Mouse (Mus musculus): ENCODE measurements around the gene Ppp1r13b. TPM values are rescaled to one million over a fixed set of nuclear protein-coding genes. Genes with fewer than 3 reads are reported as not detected.

The Ppp1r13b gene
- polyA plus RNA-seq, 1 experiment from 2014 or later: 5.6 TPM

DNA sequence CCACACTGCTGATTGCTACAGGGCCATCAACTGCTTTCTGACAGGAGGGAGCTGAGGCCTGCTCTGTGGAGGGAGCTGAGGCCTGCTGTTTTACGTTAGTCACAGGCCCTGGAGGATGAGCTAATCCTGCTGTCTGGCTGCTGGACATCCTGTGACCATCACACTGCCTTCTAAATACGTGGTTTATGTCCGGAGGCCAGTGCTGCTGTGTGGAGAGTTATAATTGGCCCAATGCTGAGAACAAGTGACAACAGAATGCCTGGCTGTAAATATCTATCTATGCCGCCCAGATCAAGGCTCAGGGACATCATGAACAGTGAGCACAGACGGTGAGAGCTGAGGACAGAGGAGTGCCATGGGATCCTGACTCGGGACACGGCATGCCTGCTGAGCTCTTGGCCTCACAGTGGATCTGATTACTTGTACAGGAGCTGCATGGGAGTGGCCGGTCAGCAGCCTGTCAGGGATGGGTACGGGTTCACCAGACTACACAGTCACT, 59.6 kb downstream of the Ppp1r13b start:
- ATAC-seq: peak; percentile 62; the same call in 1 of the 2 replicates
- no peaks in the 10 kb centered on the region for H3K27me3 ChIP-seq (replicated peaks; ENCODE audit: control insufficient read depth, insufficient read depth, low read length)

GRCm38 (mm10) chr12:111846815-111847214, 61.1 kb downstream of the Ppp1r13b start:
- Histone ChIP-seq H3K36me3 (ENCODE audit: control insufficient read depth, insufficient read depth, low read length) (no peaks in the 10 kb centered on the region; the same call in 1 of the 2 replicates), H3K9ac (ENCODE audit: low read depth, low read length) (no peak overlapping the region), H3K27me3 (replicated peaks; ENCODE audit: control insufficient read depth, insufficient read depth, low read length) (no peaks in the 10 kb centered on the region), H3K4me3 (ENCODE audit: low read length) (no peak overlapping the region), H3K4me2 (ENCODE audit: low read depth, low read length) (no peak overlapping the region), H3K9me3 (ENCODE audit: control insufficient read depth, low read length) (0 out of 2 replicates have a peak, but pooled peaks cover 3% of the 10 kb centered on the region), H3K27ac (ENCODE audit: low read length) (no peak overlapping the region), H3K4me1 (ENCODE audit: control insufficient read depth, insufficient read depth, low read length) (peaks cover 9% of the 10 kb centered on the region; the same call in 1 of the 2 replicates)
- 78% methylated on average over 10 of the region's 10 CpGs for WGBS
- ATAC-seq: no peak

More for the DNA sequence above, 59.6 kb downstream of the Ppp1r13b start:
- Histone ChIP-seq H3K4me3 (ENCODE audit: low read length) (no peak overlapping the region), H3K36me3 (ENCODE audit: control insufficient read depth, insufficient read depth, low read length) (no peaks in the 10 kb centered on the region), H3K4me2 (ENCODE audit: low read depth, low read length) (no peak overlapping the region), H3K4me1 (ENCODE audit: control insufficient read depth, insufficient read depth, low read length) (peaks cover 9% of the 10 kb centered on the region), H3K9ac (ENCODE audit: low read depth, low read length) (0 out of 2 replicates have a peak overlapping the region, but pooled peaks have one; percentile 6), H3K9me3 (ENCODE audit: control insufficient read depth, low read length) (0 out of 2 replicates have a peak, but pooled peaks cover 3% of the 10 kb centered on the region), H3K27ac (ENCODE audit: low read length) (0 out of 2 replicates have a peak overlapping the region, but pooled peaks have one; percentile 9)
- 64% methylated on average over 9 of the region's 9 CpGs for WGBS

DNA sequence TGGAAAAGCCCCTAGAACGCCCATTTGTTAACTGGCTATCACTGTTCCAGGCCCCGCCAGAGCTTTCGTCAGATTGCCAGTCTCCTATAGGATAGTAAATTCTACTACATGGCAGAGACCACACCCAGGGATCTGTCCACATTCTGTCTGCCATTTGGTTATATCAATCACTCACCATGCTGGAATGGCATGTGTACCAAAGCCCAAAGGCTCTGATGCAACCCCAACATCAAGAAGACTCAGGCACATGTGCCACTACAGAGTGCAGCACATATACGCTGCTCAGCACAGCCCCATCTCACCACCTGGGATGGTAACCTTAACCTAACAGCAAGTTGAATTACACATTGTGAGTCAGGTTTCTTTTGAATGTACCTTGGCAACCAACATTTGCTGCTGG, 62.0 kb downstream of the Ppp1r13b start:
- Histone ChIP-seq H3K27ac (ENCODE audit: low read length) (no peak overlapping the region), H3K9me3 (ENCODE audit: control insufficient read depth, low read length) (no peaks in the 10 kb centered on the region), H3K9ac (ENCODE audit: low read depth, low read length) (no peak overlapping the region), H3K4me1 (ENCODE audit: control insufficient read depth, insufficient read depth, low read length) (peaks cover 9% of the 10 kb centered on the region; the same call in 1 of the 2 replicates), H3K27me3 (replicated peaks; ENCODE audit: control insufficient read depth, insufficient read depth, low read length) (no peaks in the 10 kb centered on the region), H3K36me3 (ENCODE audit: control insufficient read depth, insufficient read depth, low read length) (no peaks in the 10 kb centered on the region; the same call in 1 of the 2 replicates), H3K4me3 (ENCODE audit: low read length) (no peak overlapping the region), H3K4me2 (ENCODE audit: low read depth, low read length) (no peak overlapping the region)
- ATAC-seq: no peak
- WGBS: 92% methylated on average over 4 of the region's 4 CpGs

GRCm38 (mm10) chr12:111843470-111843869, 64.4 kb downstream of the Ppp1r13b start:
- ATAC-seq: no peak
- 53% methylated on average over 2 of the region's 2 CpGs for WGBS
- Histone ChIP-seq H3K27me3 (replicated peaks; ENCODE audit: control insufficient read depth, insufficient read depth, low read length) (no peaks in the 10 kb centered on the region), H3K36me3 (ENCODE audit: control insufficient read depth, insufficient read depth, low read length) (peaks cover 3% of the 10 kb centered on the region; the same call in 1 of the 2 replicates), H3K9me3 (ENCODE audit: control insufficient read depth, low read length) (no peaks in the 10 kb centered on the region), H3K27ac (ENCODE audit: low read length) (no peak overlapping the region; the same call in 1 of the 2 replicates), H3K9ac (ENCODE audit: low read depth, low read length) (no peak overlapping the region), H3K4me1 (ENCODE audit: control insufficient read depth, insufficient read depth, low read length) (peaks cover 8% of the 10 kb centered on the region; the same call in 1 of the 2 replicates), H3K4me2 (ENCODE audit: low read depth, low read length) (no peak overlapping the region), H3K4me3 (ENCODE audit: low read length) (no peak overlapping the region)

GRCm38 (mm10) chr12:111842565-111843433, 65.1 kb downstream of the Ppp1r13b start:
- no peaks in the 10 kb centered on the region for H3K27me3 ChIP-seq (replicated peaks; ENCODE audit: control insufficient read depth, insufficient read depth, low read length)

DNA sequence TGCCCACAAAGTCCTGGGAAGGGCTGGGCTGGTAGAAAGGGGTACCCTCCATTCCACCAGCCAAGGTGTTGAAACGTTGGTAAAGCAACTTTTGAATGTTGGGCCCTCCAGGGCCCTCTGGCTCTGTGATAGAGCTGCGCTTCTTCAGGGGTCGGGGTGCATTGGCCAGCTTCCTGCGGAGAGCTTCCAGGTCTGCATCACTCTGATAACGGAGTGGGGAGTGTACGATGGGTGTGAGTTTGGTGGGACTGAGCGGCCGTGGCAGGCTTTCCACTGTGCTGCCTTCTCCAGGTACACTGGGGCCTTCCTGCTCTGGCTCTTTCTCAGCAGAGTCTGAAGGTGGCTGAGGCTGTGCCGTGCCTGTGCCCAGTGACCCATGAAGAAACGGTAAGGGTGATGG, 74.5 kb downstream of the Ppp1r13b start:
- no peak overlapping the region for H3K9ac ChIP-seq (ENCODE audit: low read depth, low read length)
- no peaks in the 10 kb centered on the region for H3K9me3 ChIP-seq (ENCODE audit: control insufficient read depth, low read length)
- WGBS: 92% methylated on average over 10 of the region's 10 CpGs
- no peak overlapping the region for H3K27ac ChIP-seq (ENCODE audit: low read length)
- no peak overlapping the region for H3K4me2 ChIP-seq (ENCODE audit: low read depth, low read length)
- peaks cover 13% of the 10 kb centered on the region for H3K36me3 ChIP-seq (ENCODE audit: control insufficient read depth, insufficient read depth, low read length)
- no peak overlapping the region for H3K4me3 ChIP-seq (ENCODE audit: low read length)
- no peak for ATAC-seq
- no peaks in the 10 kb centered on the region for H3K4me1 ChIP-seq (ENCODE audit: control insufficient read depth, insufficient read depth, low read length)
- H3K27me3 ChIP-seq (replicated peaks; ENCODE audit: control insufficient read depth, insufficient read depth, low read length): no peaks in the 10 kb centered on the region

More at GRCm38 (mm10) chr12:111842565-111843433, 65.1 kb downstream of the Ppp1r13b start:
- Histone ChIP-seq H3K4me1 (ENCODE audit: control insufficient read depth, insufficient read depth, low read length) (0 out of 2 replicates have a peak, but pooled peaks cover 3% of the 10 kb centered on the region), H3K9ac (ENCODE audit: low read depth, low read length) (no peak overlapping the region), H3K4me3 (ENCODE audit: low read length) (no peak overlapping the region), H3K36me3 (ENCODE audit: control insufficient read depth, insufficient read depth, low read length) (peaks cover 3% of the 10 kb centered on the region; the same call in 1 of the 2 replicates), H3K4me2 (ENCODE audit: low read depth, low read length) (no peak overlapping the region), H3K27ac (ENCODE audit: low read length) (no peak overlapping the region; the same call in 1 of the 2 replicates), H3K9me3 (ENCODE audit: control insufficient read depth, low read length) (no peaks in the 10 kb centered on the region)
- 60% methylated on average over 15 of the region's 15 CpGs for WGBS
- ATAC-seq: no peak

- Histone ChIP-seq H3K4me3 (ENCODE audit: low read length) (no peak overlapping the region), H3K9ac (ENCODE audit: low read depth, low read length) (no peak overlapping the region), H3K27me3 (replicated peaks; ENCODE audit: control insufficient read depth, insufficient read depth, low read length) (no peaks in the 10 kb centered on the region), H3K4me1 (ENCODE audit: control insufficient read depth, insufficient read depth, low read length) (no peaks in the 10 kb centered on the region), H3K27ac (ENCODE audit: low read length) (no peak overlapping the region), H3K36me3 (ENCODE audit: control insufficient read depth, insufficient read depth, low read length) (peaks cover 20% of the 10 kb centered on the region), H3K4me2 (ENCODE audit: low read depth, low read length) (no peak overlapping the region), H3K9me3 (ENCODE audit: control insufficient read depth, low read length) (no peaks in the 10 kb centered on the region)
- 72% methylated on average over 5 of the region's 5 CpGs for WGBS
- no peak for ATAC-seq
These were observed 75.3 kb downstream of the Ppp1r13b start for GRCm38 (mm10) chr12:111832643-111833042.

GRCm38 (mm10) chr12:111830375-111830774, 77.5 kb downstream of the Ppp1r13b start:
- no peaks in the 10 kb centered on the region for H3K9me3 ChIP-seq (ENCODE audit: control insufficient read depth, low read length)

GRCm38 (mm10) chr12:111829954-111830353, 78.0 kb downstream of the Ppp1r13b start:
- peaks cover 31% of the 10 kb centered on the region for H3K36me3 ChIP-seq (ENCODE audit: control insufficient read depth, insufficient read depth, low read length)
- no peaks in the 10 kb centered on the region for H3K4me1 ChIP-seq (ENCODE audit: control insufficient read depth, insufficient read depth, low read length)
- H3K9ac ChIP-seq (ENCODE audit: low read depth, low read length): no peak overlapping the region
- no peak for ATAC-seq
- H3K9me3 ChIP-seq (ENCODE audit: control insufficient read depth, low read length): no peaks in the 10 kb centered on the region
- WGBS: 93% methylated on average over 9 of the region's 9 CpGs
- H3K4me2 ChIP-seq (ENCODE audit: low read depth, low read length): no peak overlapping the region
- H3K4me3 ChIP-seq (ENCODE audit: low read length): no peak overlapping the region
- no peaks in the 10 kb centered on the region for H3K27me3 ChIP-seq (replicated peaks; ENCODE audit: control insufficient read depth, insufficient read depth, low read length)
- no peak overlapping the region for H3K27ac ChIP-seq (ENCODE audit: low read length)

More at GRCm38 (mm10) chr12:111830375-111830774, 77.5 kb downstream of the Ppp1r13b start:
- H3K27me3 ChIP-seq (replicated peaks; ENCODE audit: control insufficient read depth, insufficient read depth, low read length): no peaks in the 10 kb centered on the region
- no peak overlapping the region for H3K27ac ChIP-seq (ENCODE audit: low read length)
- WGBS: 85% methylated on average over 10 of the region's 10 CpGs
- H3K36me3 ChIP-seq (ENCODE audit: control insufficient read depth, insufficient read depth, low read length): peaks cover 28% of the 10 kb centered on the region
- ATAC-seq: no peak
- H3K4me3 ChIP-seq (ENCODE audit: low read length): no peak overlapping the region
- no peak overlapping the region for H3K4me2 ChIP-seq (ENCODE audit: low read depth, low read length)
- H3K9ac ChIP-seq (ENCODE audit: low read depth, low read length): no peak overlapping the region
- H3K4me1 ChIP-seq (ENCODE audit: control insufficient read depth, insufficient read depth, low read length): no peaks in the 10 kb centered on the region

Data from intestine, embryonic 16.5 days (tissue).